Comparison of ENCODE assay signal across 8 mouse cellular contexts in genomic region chr3:98382246-98382939, GRCm38 (mm10). TPM values are rescaled to one million over a fixed set of nuclear protein-coding genes. Genes with fewer than 3 reads are reported as not detected.
DNase-seq lines count a peak whose midpoint lies in the region; ATAC-seq and TF ChIP-seq lines count a peak whose summit lies in the region.

Gene Zfp697, plus strand, starts transcription at chr3:98382461.

- H3K4me2 ChIP-seq in forebrain, embryonic 16.5 days (ENCODE audit: low read length) = peak within 1 kb of the TSS; percentile 95
- peak within 1 kb of the TSS; percentile 52 for H3K4me2 ChIP-seq in liver, embryonic 14.5 days (ENCODE audit: low read depth)
- peak within 1 kb of the TSS; percentile 83 for H3K4me2 ChIP-seq in neural tube, embryonic 12.5 days (replicated peaks)

- DNase-seq in cerebellum, adult 11 months = peak; percentile 86
- DNase-seq in heart, postnatal 10 days = peak; percentile 86
- DNase-seq in kidney, postnatal 4 days = peak; percentile 83 to 90
- DNase-seq in liver, embryonic 14.5 days (ENCODE audit: low read depth in 3 of 3, low spot score in 3 of 3) = no peak
- DNase-seq in urinary bladder, adult 2 months (ENCODE audit: low spot score) = peak; percentile 56

- intact Hi-C loops in heart, postnatal 10 days (cut with DNase I) = loop anchor here (2.0 to 5.0 kb wide), 3 partner anchors 35 to 60 kb away; no protein-coding TSS in a partner anchor

- no peaks in the 10 kb centered on the region for H3K4me1 ChIP-seq in ES-Bruce4 (ENCODE audit: control insufficient read depth, insufficient read depth, low read length)
- peaks cover 28% of the 10 kb centered on the region for H3K4me1 ChIP-seq in forebrain, embryonic 16.5 days (replicated peaks; ENCODE audit: control insufficient read depth, insufficient read depth, low read length)
- peaks cover 0 to 6% of the 10 kb centered on the region in 2 experiments; a peak in 1 of 4 replicates for H3K4me1 ChIP-seq in liver, embryonic 14.5 days (replicated peaks; ENCODE audit: control insufficient read depth in 2 of 2, insufficient read depth in 2 of 2, low read length in 1 of 2)
- peaks cover 19% of the 10 kb centered on the region for H3K4me1 ChIP-seq in neural tube, embryonic 12.5 days

- TF ChIP-seq POLR2A in ES-Bruce4 (IDR thresholded peaks at IDR 0.05; ENCODE audit: insufficient read depth, low read length) = no peak

- under 1% methylated on average over 42 of the region's 42 CpGs for WGBS in forebrain, embryonic 16.5 days
- 1% methylated on average over 42 of the region's 42 CpGs for WGBS in liver, embryonic 14.5 days (ENCODE audit: insufficient replicate concordance)
- WGBS in neural tube, embryonic 12.5 days = 2% methylated on average over 42 of the region's 42 CpGs

- no peak for TF ChIP-seq EP300 in ES-Bruce4 (IDR thresholded peaks at IDR 0.05; ENCODE audit: insufficient read depth, low read depth, low read length)
- TF ChIP-seq EP300 in liver, embryonic 14.5 days (IDR thresholded peaks at IDR 0.05; ENCODE audit: low read depth) = no peak

- no peaks in the 10 kb centered on the region for H3K27me3 ChIP-seq in ES-Bruce4 (ENCODE audit: control insufficient read depth, insufficient read depth, low read length, poor library complexity, severe bottlenecking)
- no peaks in the 10 kb centered on the region for H3K27me3 ChIP-seq in forebrain, embryonic 16.5 days (replicated peaks; ENCODE audit: control insufficient read depth, insufficient read depth, low read length)
- H3K27me3 ChIP-seq in liver, embryonic 14.5 days (ENCODE audit: control insufficient read depth, insufficient read depth, low read length) = peaks cover 17% of the 10 kb centered on the region
- H3K27me3 ChIP-seq in neural tube, embryonic 12.5 days (replicated peaks) = no peaks in the 10 kb centered on the region

- TF ChIP-seq CTCF in ES-Bruce4 (IDR thresholded peaks at IDR 0.05; ENCODE audit: low read depth, low read length) = no peak
- no peak for TF ChIP-seq CTCF in liver, embryonic 14.5 days (IDR thresholded peaks at IDR 0.05; ENCODE audit: low read depth)

- no peaks in the 10 kb centered on the region for H3K9me3 ChIP-seq in ES-Bruce4 (replicated peaks; ENCODE audit: control insufficient read depth, insufficient read depth, low read length, poor library complexity, severe bottlenecking)
- no peaks in the 10 kb centered on the region for H3K9me3 ChIP-seq in forebrain, embryonic 16.5 days (ENCODE audit: control insufficient read depth, low read length)
- no peaks in the 10 kb centered on the region for H3K9me3 ChIP-seq in liver, embryonic 14.5 days (ENCODE audit: control insufficient read depth, low read length)
- no peaks in the 10 kb centered on the region for H3K9me3 ChIP-seq in neural tube, embryonic 12.5 days

- ATAC-seq in forebrain, embryonic 16.5 days = peak; percentile 94
- ATAC-seq in liver, embryonic 14.5 days (ENCODE audit: insufficient read depth) = peak; percentile 28
- ATAC-seq in neural tube, embryonic 12.5 days (ENCODE audit: low FRiP score, low read depth) = peak; percentile 95

- no peaks in the 10 kb centered on the region for H3K36me3 ChIP-seq in ES-Bruce4 (ENCODE audit: control insufficient read depth, insufficient read depth, low read length, poor library complexity, severe bottlenecking)
- H3K36me3 ChIP-seq in forebrain, embryonic 16.5 days (ENCODE audit: control insufficient read depth, insufficient read depth) = no peaks in the 10 kb centered on the region
- H3K36me3 ChIP-seq in liver, embryonic 14.5 days (replicated peaks; ENCODE audit: control insufficient read depth, insufficient read depth, low read depth) = no peaks in the 10 kb centered on the region
- H3K36me3 ChIP-seq in neural tube, embryonic 12.5 days = no peaks in the 10 kb centered on the region

- no peak within 1 kb of the TSS for H3K27ac ChIP-seq in ES-Bruce4 (ENCODE audit: insufficient read depth, low read length)
- H3K27ac ChIP-seq in forebrain, embryonic 16.5 days (ENCODE audit: low read length) = peak within 1 kb of the TSS; percentile 85
- no peak within 1 kb of the TSS for H3K27ac ChIP-seq in liver, embryonic 14.5 days
- peak within 1 kb of the TSS; percentile 80 for H3K27ac ChIP-seq in neural tube, embryonic 12.5 days

- H3K9ac ChIP-seq in ES-Bruce4 (ENCODE audit: low read depth, poor library complexity, severe bottlenecking) = peak within 1 kb of the TSS; percentile 33
- peak within 1 kb of the TSS; percentile 98 for H3K9ac ChIP-seq in forebrain, embryonic 16.5 days (replicated peaks; ENCODE audit: low read depth, low read length)
- no peak within 1 kb of the TSS; the same call in 1 of the 2 replicates for H3K9ac ChIP-seq in liver, embryonic 14.5 days (replicated peaks)
- peak within 1 kb of the TSS; percentile 93 for H3K9ac ChIP-seq in neural tube, embryonic 12.5 days

- peak within 1 kb of the TSS; percentile 89 for H3K4me3 ChIP-seq in ES-Bruce4 (ENCODE audit: low read depth, low read length)
- peak within 1 kb of the TSS; percentile 87 for H3K4me3 ChIP-seq in forebrain, embryonic 16.5 days (replicated peaks; ENCODE audit: low read length)
- peak within 1 kb of the TSS; percentile 58 to 62 for H3K4me3 ChIP-seq in liver, embryonic 14.5 days (ENCODE audit: insufficient read depth in 1 of 2, low read depth in 2 of 2, low read length in 2 of 2)
- peak within 1 kb of the TSS; percentile 86 for H3K4me3 ChIP-seq in neural tube, embryonic 12.5 days

RNA-seq across cellular contexts. Expression of gene Zfp697, which starts in this region (rescaled TPM):
- polyA plus RNA-seq in ES-Bruce4 (2011; ENCODE audit: insufficient read depth, insufficient read length, low read depth, missing spikeins) = 7.3 and 8.2 TPM in 2 replicates
- 14.7 and 18.1 TPM in 2 replicates for polyA plus RNA-seq in forebrain, embryonic 16.5 days (2015; fragmentation: Nextera tagmentation; extraction: Ambion mirVana)
- total RNA-seq in heart, postnatal 10 days (2021) = 1 to 10 TPM; 7.9 to 8.6 TPM
- polyA plus RNA-seq in liver, embryonic 14.5 days (2012; rRNA removed) = 1.4 and 1.7 TPM in 2 replicates
- 1.6 and 2.4 TPM in 2 replicates for polyA plus RNA-seq in liver, embryonic 14.5 days (2014; fragmentation: Nextera tagmentation; extraction: Ambion mirVana)
- 11.8 and 12.3 TPM in 2 replicates for polyA plus RNA-seq in neural tube, embryonic 12.5 days (2016; fragmentation: Nextera tagmentation; extraction: Ambion mirVana)
- 1.9 TPM in 2 replicates for polyA plus RNA-seq in urinary bladder, adult 2 months (2012; rRNA removed)

Comparison
In these comparisons a context has a peak if more than half of its experiments do, and no peak if none do; other contexts are left out.
1. H3K27ac ChIP-seq: peak in forebrain, embryonic 16.5 days (single experiment) and neural tube, embryonic 12.5 days (single experiment); none in ES-Bruce4 (single experiment) and liver, embryonic 14.5 days (single experiment).
2. DNase-seq: peak in cerebellum, adult 11 months (single experiment), heart, postnatal 10 days (2 of 2), kidney, postnatal 4 days (2 of 2) and urinary bladder, adult 2 months (single experiment); none in liver, embryonic 14.5 days (0 of 3).
3. ATAC-seq: peak in every context shown above with its lines; median percentile 95 in neural tube, embryonic 12.5 days; 94 in forebrain, embryonic 16.5 days; 28 in liver, embryonic 14.5 days.
4. Peak in every context shown above with its lines, with median percentiles within 50 percentile points of each other: H3K4me3 ChIP-seq and H3K4me2 ChIP-seq.